Comparison of ENCODE assay signal across 8 mouse cellular contexts in the genomic region with DNA sequence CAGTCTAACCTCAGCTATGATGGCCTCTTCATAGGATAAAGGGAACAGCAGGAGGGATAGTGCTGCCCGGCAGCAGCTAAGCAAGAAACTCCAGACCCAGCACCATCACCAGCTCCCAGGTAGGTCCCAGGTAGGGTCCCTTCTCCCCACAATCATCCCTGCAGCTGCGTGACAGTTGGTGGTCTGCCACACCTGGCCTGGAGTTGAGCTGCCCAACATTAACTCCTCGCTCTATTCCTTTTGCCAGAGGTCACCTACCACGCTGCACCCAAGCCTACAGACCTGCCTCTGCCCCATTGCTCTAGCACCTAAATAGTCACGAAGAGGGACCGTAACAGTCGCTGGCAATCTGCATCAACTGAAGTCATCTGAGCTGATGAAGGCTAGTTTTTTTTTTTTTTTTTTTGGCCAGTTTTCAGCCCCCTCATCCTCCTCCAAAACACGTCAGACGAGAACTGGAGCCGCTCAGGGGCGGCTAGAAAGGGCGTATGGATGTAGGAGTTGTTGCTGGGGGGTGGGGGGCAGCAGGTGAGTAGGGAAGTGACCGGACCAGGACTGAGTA. TPM values are rescaled to one million over a fixed set of nuclear protein-coding genes. Genes with fewer than 3 reads are reported as not detected.
DNase-seq lines count a peak whose midpoint lies in the region; ATAC-seq and TF ChIP-seq lines count a peak whose summit lies in the region.

No protein-coding gene starts in this region.

- no peak overlapping the region for H3K27ac ChIP-seq in testis, adult 2 months (ENCODE audit: control insufficient read depth, insufficient read depth, low read depth, low read length)
- H3K27ac ChIP-seq in liver, embryonic 12.5 days: no peak overlapping the region

- H3K9ac ChIP-seq in liver, embryonic 12.5 days: no peak overlapping the region

- H3K9me3 ChIP-seq in liver, embryonic 12.5 days (replicated peaks): no peaks in the 10 kb centered on the region

- peaks cover 15% of the 10 kb centered on the region for H3K4me1 ChIP-seq in testis, adult 2 months (ENCODE audit: control insufficient read depth, insufficient read depth, low read length)
- peaks cover 14% of the 10 kb centered on the region for H3K4me1 ChIP-seq in liver, embryonic 12.5 days

- peak; percentile 2; the same call in 1 of the 2 replicates for ATAC-seq in cerebellum, adult (ENCODE audit: insufficient number of reproducible peaks, low FRiP score, low TSS enrichment)
- no peak for ATAC-seq in liver, embryonic 12.5 days

- H3K4me2 ChIP-seq in liver, embryonic 12.5 days: peak overlapping the region; percentile 72

- no peaks in the 10 kb centered on the region for H3K36me3 ChIP-seq in testis, adult 2 months (ENCODE audit: control insufficient read depth, insufficient read depth, low read length)
- H3K36me3 ChIP-seq in liver, embryonic 12.5 days: no peaks in the 10 kb centered on the region

- TF ChIP-seq CTCF in testis, adult 2 months (IDR thresholded peaks at IDR 0.05; ENCODE audit: control insufficient read depth, insufficient read depth, insufficient replicate concordance, low read depth, low read length): no peak

- H3K27me3 ChIP-seq in testis, adult 2 months (ENCODE audit: control insufficient read depth, insufficient read depth, low read length): no peaks in the 10 kb centered on the region
- H3K27me3 ChIP-seq in liver, embryonic 12.5 days (replicated peaks): peaks cover 80% of the 10 kb centered on the region

- no peak for TF ChIP-seq POLR2A in testis, adult 2 months (IDR thresholded peaks at IDR 0.05; ENCODE audit: control insufficient read depth, low read depth, low read length)

- 10% methylated on average over 13 of the region's 13 CpGs for WGBS in liver, embryonic 12.5 days (ENCODE audit: insufficient replicate concordance)

- no peak for DNase-seq in cerebellum, adult 8-10 months
- DNase-seq in testis, postnatal 14 days (ENCODE audit: low spot score): no peak
- peak; percentile 40 for DNase-seq in testis, postnatal 10 days (ENCODE audit: low spot score)
- no peak for DNase-seq in layer of hippocampus, postnatal 36 days
- DNase-seq in thymus, postnatal 25 days: no peak

- peak overlapping the region; percentile 44 for H3K4me3 ChIP-seq in testis, adult 2 months (ENCODE audit: control insufficient read depth, low read depth, low read length)
- peak overlapping the region; percentile 55 for H3K4me3 ChIP-seq in liver, embryonic 12.5 days

RNA-seq across cellular contexts. Expression of gene Gpc1, which starts 0.7 kb away (rescaled TPM):
- 1.9 and 2.8 TPM in 2 replicates for polyA plus RNA-seq in testis, adult 2 months (2012; rRNA removed)
- polyA plus RNA-seq in liver, embryonic 12.5 days (2016; fragmentation: Nextera tagmentation; extraction: Ambion mirVana): 5.5 and 7.2 TPM in 2 replicates
- total RNA-seq in layer of hippocampus, postnatal 36 days (2021): 100 to 1,000 TPM; 147 to 157 TPM
